Mouse (Mus musculus) neutrophil, adult 83 days (primary cell): ENCODE data around the gene 4930486L24Rik. TPM values are rescaled to one million over a fixed set of nuclear protein-coding genes. Genes with fewer than 3 reads are reported as not detected.

Experiments used
- total RNA-seq, 2 experiments: library from RNA; stranded (reverse); gene quantifications; one replicate each; pipeline ENCODE4 v1.2.4; 2023

Gene 4930486L24Rik
- total RNA-seq = not detected

GRCm38 (mm10) chr13:60864281-60864680, at the start of gene 4930486L24Rik:
Gene 4930486L24Rik (minus strand): TSS chr13:60864475.

GRCm38 (mm10) chr13:60904780-60905179, 40.5 kb upstream of the 4930486L24Rik start, which contains the start of gene Tpbpb:
Gene Tpbpb (minus strand): TSS chr13:60904880.

GRCm38 (mm10) chr13:60897328-60897727, 33.1 kb upstream of the 4930486L24Rik start, which contains the start of gene Ctla2b:
Gene Ctla2b (minus strand): TSS chr13:60897447.

GRCm38 (mm10) chr13:60896794-60897193, 32.5 kb upstream of the 4930486L24Rik start, which contains the start of gene Gm49392:
Gene Gm49392 (minus strand): TSS chr13:60896894.

GRCm38 (mm10) chr13:60802749-60803148, 61.5 kb downstream of the 4930486L24Rik start, which contains the start of gene Ctsll3:
Gene Ctsll3 (minus strand): TSS chr13:60802849.

Other genes starting within 250 kb of the 4930486L24Rik start
- gene BC051665, start 78.1 kb downstream of the 4930486L24Rik start, total RNA-seq = not detected
- not detected for gene Ctsll3, start 61.6 kb downstream of the 4930486L24Rik start, total RNA-seq
- not detected for gene Gm49392, start 32.4 kb upstream of the 4930486L24Rik start, total RNA-seq
- gene Ctla2b, start 33.0 kb upstream of the 4930486L24Rik start, total RNA-seq = 1 to 10 TPM in 1 of 2 experiments, not detected in 1; 1.3 TPM
- not detected for gene Tpbpb, start 40.4 kb upstream of the 4930486L24Rik start, total RNA-seq
- not detected for gene Gm49393, start 71.1 kb upstream of the 4930486L24Rik start, total RNA-seq
- not detected for gene Gm49391, start 72.1 kb upstream of the 4930486L24Rik start, total RNA-seq
- 1 to 10 TPM in 1 of 2 experiments, not detected in 1; 1.6 TPM for gene Ctla2a, start 72.2 kb upstream of the 4930486L24Rik start, total RNA-seq
- not detected for gene Tpbpa, start 77.5 kb upstream of the 4930486L24Rik start, total RNA-seq
- not detected for gene Ctsj, start 141.5 kb upstream of the 4930486L24Rik start, total RNA-seq
- not detected for gene Ctsq, start 176.2 kb upstream of the 4930486L24Rik start, total RNA-seq